Mouse (Mus musculus): ENCODE results near the gene Gsdma3. TPM values are rescaled to one million over a fixed set of nuclear protein-coding genes. Genes with fewer than 3 reads are reported as not detected.
A peak's percentile ranks its signal among the peaks of the same experiment; 100 is the strongest.

The Gsdma3 gene
- polyA plus RNA-seq, 1 experiment from 2014 or later = not detected

GRCm38 (mm10) chr11:98590548-98591445, 35.4 kb upstream of the Gsdma3 start:
- H3K4me3 ChIP-seq (ENCODE audit: low read length) = no peak overlapping the region
- H3K4me1 ChIP-seq (ENCODE audit: control insufficient read depth, insufficient read depth, low read length) = peaks cover 20% of the 10 kb centered on the region
- 57% methylated on average over 19 of the region's 19 CpGs for WGBS
- no peaks in the 10 kb centered on the region for H3K36me3 ChIP-seq (ENCODE audit: control insufficient read depth, insufficient read depth, low read length)
- H3K4me2 ChIP-seq (replicated peaks; ENCODE audit: low read depth, low read length) = no peak overlapping the region
- H3K9me3 ChIP-seq (ENCODE audit: control insufficient read depth, low read length) = no peaks in the 10 kb centered on the region
- no peak for ATAC-seq (ENCODE audit: low FRiP score, low TSS enrichment)
- H3K27me3 ChIP-seq (ENCODE audit: control insufficient read depth, insufficient read depth, low read length) = peaks cover 3% of the 10 kb centered on the region
- no peak overlapping the region for H3K9ac ChIP-seq (ENCODE audit: low read depth, low read length)
- H3K27ac ChIP-seq (ENCODE audit: low read depth, low read length) = no peak overlapping the region

DNA sequence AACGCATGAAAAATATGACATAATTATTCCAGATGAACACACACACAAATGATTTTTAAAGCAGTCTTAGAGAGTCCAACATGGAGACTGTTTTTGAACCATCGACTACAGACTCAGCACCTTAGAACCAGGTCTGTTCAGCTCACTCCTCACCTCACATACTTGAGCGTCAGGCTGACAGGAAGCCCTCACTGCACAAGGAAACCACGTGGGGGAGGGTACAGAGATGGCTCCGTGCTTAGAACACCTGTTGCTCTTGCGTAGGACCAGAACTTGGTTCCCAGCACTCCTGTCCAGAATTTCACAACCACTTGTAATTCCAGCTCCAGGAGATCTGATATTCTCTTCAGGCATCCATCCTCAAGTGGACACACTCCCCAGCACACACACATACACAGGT, 31.1 kb upstream of the Gsdma3 start:
- H3K9me3 ChIP-seq (ENCODE audit: control insufficient read depth, low read length) = no peaks in the 10 kb centered on the region
- H3K27me3 ChIP-seq (ENCODE audit: control insufficient read depth, insufficient read depth, low read length) = peaks cover 13% of the 10 kb centered on the region
- no peaks in the 10 kb centered on the region for H3K36me3 ChIP-seq (ENCODE audit: control insufficient read depth, insufficient read depth, low read length)
- no peak overlapping the region for H3K9ac ChIP-seq (ENCODE audit: low read depth, low read length)
- H3K4me1 ChIP-seq (ENCODE audit: control insufficient read depth, insufficient read depth, low read length) = no peaks in the 10 kb centered on the region
- no peak overlapping the region for H3K27ac ChIP-seq (ENCODE audit: low read depth, low read length)
- ATAC-seq (ENCODE audit: low FRiP score, low TSS enrichment) = no peak
- H3K4me2 ChIP-seq (replicated peaks; ENCODE audit: low read depth, low read length) = no peak overlapping the region
- WGBS = 76% methylated on average over 6 of the region's 6 CpGs
- no peak overlapping the region for H3K4me3 ChIP-seq (ENCODE audit: low read length)

DNA sequence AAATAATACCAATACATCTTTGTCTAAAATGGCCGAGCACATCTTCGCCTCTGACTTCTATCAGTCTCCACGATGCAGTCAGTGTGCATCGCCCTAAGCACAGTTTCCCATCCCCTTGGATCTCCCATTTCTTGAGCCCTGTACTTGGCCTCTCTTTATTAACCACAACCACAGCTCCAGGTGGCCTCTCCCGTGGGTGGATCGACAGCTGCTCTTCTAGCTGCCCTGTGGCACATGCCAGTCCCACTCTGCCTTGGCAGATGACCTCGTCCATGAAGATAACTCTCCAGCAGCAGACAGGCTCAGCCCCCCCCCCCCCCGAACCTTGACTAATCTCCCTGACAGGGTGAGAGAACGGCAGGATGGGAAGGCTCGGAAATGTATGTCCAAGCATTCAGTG, 30.7 kb upstream of the Gsdma3 start:
- no peaks in the 10 kb centered on the region for H3K36me3 ChIP-seq (ENCODE audit: control insufficient read depth, insufficient read depth, low read length)
- H3K9ac ChIP-seq (ENCODE audit: low read depth, low read length) = no peak overlapping the region
- H3K27me3 ChIP-seq (ENCODE audit: control insufficient read depth, insufficient read depth, low read length) = peaks cover 15% of the 10 kb centered on the region
- no peak overlapping the region for H3K4me2 ChIP-seq (replicated peaks; ENCODE audit: low read depth, low read length)
- no peaks in the 10 kb centered on the region for H3K9me3 ChIP-seq (ENCODE audit: control insufficient read depth, low read length)
- no peak overlapping the region for H3K27ac ChIP-seq (ENCODE audit: low read depth, low read length)
- 85% methylated on average over 10 of the region's 10 CpGs for WGBS
- H3K4me1 ChIP-seq (ENCODE audit: control insufficient read depth, insufficient read depth, low read length) = no peaks in the 10 kb centered on the region
- H3K4me3 ChIP-seq (ENCODE audit: low read length) = no peak overlapping the region
- ATAC-seq (ENCODE audit: low FRiP score, low TSS enrichment) = no peak

DNA sequence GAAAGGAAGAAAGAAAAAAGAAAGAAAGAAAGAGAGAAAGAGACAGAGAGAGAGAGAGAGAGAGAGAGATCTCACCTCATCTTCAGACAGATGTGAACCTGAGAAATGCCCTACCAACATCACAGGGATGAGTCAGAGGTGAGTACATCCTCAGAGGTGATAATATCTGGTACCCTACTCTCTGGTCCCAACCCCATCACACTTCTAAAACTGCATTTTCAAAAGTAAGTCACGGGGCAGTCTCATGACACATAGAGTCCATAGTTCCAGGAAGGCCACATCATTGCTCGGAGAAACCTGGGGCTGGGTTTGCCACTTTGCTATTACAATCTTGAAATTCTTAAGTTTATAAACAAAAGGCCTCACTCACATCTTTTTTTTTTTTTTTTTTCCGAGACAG, 30.2 kb upstream of the Gsdma3 start:
- Histone ChIP-seq H3K9ac (ENCODE audit: low read depth, low read length) (no peak overlapping the region), H3K4me2 (replicated peaks; ENCODE audit: low read depth, low read length) (no peak overlapping the region), H3K4me1 (ENCODE audit: control insufficient read depth, insufficient read depth, low read length) (no peaks in the 10 kb centered on the region), H3K4me3 (ENCODE audit: low read length) (no peak overlapping the region), H3K9me3 (ENCODE audit: control insufficient read depth, low read length) (no peaks in the 10 kb centered on the region), H3K27me3 (ENCODE audit: control insufficient read depth, insufficient read depth, low read length) (peaks cover 18% of the 10 kb centered on the region), H3K27ac (ENCODE audit: low read depth, low read length) (no peak overlapping the region), H3K36me3 (ENCODE audit: control insufficient read depth, insufficient read depth, low read length) (no peaks in the 10 kb centered on the region)
- WGBS = 82% methylated on average over 3 of the region's 3 CpGs
- ATAC-seq (ENCODE audit: low FRiP score, low TSS enrichment) = no peak

- no peak overlapping the region for H3K27ac ChIP-seq (ENCODE audit: low read depth, low read length)
- no peaks in the 10 kb centered on the region for H3K36me3 ChIP-seq (ENCODE audit: control insufficient read depth, insufficient read depth, low read length)
- ATAC-seq (ENCODE audit: low FRiP score, low TSS enrichment) = 0 out of 2 replicates have a peak, but pooled peaks have one; percentile 43
- WGBS = 45% methylated on average over 6 of the region's 6 CpGs
- H3K4me3 ChIP-seq (ENCODE audit: low read length) = no peak overlapping the region
- peaks cover 18% of the 10 kb centered on the region for H3K27me3 ChIP-seq (ENCODE audit: control insufficient read depth, insufficient read depth, low read length)
- no peaks in the 10 kb centered on the region for H3K9me3 ChIP-seq (ENCODE audit: control insufficient read depth, low read length)
- no peak overlapping the region for H3K9ac ChIP-seq (ENCODE audit: low read depth, low read length)
- 0 out of 2 replicates have a peak, but pooled peaks cover 8% of the 10 kb centered on the region for H3K4me1 ChIP-seq (ENCODE audit: control insufficient read depth, insufficient read depth, low read length)
- no peak overlapping the region for H3K4me2 ChIP-seq (replicated peaks; ENCODE audit: low read depth, low read length)
Measured at GRCm38 (mm10) chr11:98597363-98597762, 28.8 kb upstream of the Gsdma3 start.

DNA sequence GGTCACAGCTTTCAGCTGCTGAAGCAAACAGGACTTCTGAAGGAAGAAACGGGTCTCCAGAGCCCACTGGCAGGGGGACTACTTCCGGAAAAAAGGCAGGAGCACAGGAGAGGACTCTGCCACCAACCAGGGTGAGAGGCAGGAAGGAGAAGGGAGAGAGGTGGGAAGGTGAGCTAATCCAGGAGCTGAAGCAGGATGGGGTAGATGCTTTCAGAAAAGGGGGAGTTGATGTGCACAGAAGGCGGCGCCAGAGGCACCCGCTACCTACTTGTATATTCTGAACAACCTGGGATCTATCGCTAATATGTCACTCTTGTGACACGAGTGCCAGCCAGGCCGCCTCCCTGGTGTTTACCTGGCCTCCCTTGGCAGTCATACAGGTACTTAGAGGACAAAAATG, 28.2 kb upstream of the Gsdma3 start, which contains the start of gene Lrrc3c:
TSS of gene Lrrc3c (plus strand) at position 301 of the 400 bp plus-strand sequence.
- Histone ChIP-seq H3K27me3 (ENCODE audit: control insufficient read depth, insufficient read depth, low read length) (peaks cover 18% of the 10 kb centered on the region), H3K4me1 (ENCODE audit: control insufficient read depth, insufficient read depth, low read length) (0 out of 2 replicates have a peak, but pooled peaks cover 10% of the 10 kb centered on the region), H3K4me2 (replicated peaks; ENCODE audit: low read depth, low read length) (no peak within 1 kb of the TSS), H3K27ac (ENCODE audit: low read depth, low read length) (no peak within 1 kb of the TSS), H3K9ac (ENCODE audit: low read depth, low read length) (no peak within 1 kb of the TSS), H3K9me3 (ENCODE audit: control insufficient read depth, low read length) (no peaks in the 10 kb centered on the region), H3K36me3 (ENCODE audit: control insufficient read depth, insufficient read depth, low read length) (no peaks in the 10 kb centered on the region), H3K4me3 (ENCODE audit: low read length) (no peak within 1 kb of the TSS)
- no peak for ATAC-seq (ENCODE audit: low FRiP score, low TSS enrichment)
- 88% methylated on average over 8 of the region's 8 CpGs for WGBS

- H3K9ac ChIP-seq (ENCODE audit: low read depth, low read length) = no peak overlapping the region
- no peak for ATAC-seq (ENCODE audit: low FRiP score, low TSS enrichment)
- H3K9me3 ChIP-seq (ENCODE audit: control insufficient read depth, low read length) = no peaks in the 10 kb centered on the region
- 0 out of 2 replicates have a peak, but pooled peaks cover 10% of the 10 kb centered on the region for H3K4me1 ChIP-seq (ENCODE audit: control insufficient read depth, insufficient read depth, low read length)
- no peak overlapping the region for H3K27ac ChIP-seq (ENCODE audit: low read depth, low read length)
- 63% methylated on average over 18 of the region's 18 CpGs for WGBS
- no peaks in the 10 kb centered on the region for H3K36me3 ChIP-seq (ENCODE audit: control insufficient read depth, insufficient read depth, low read length)
- H3K4me2 ChIP-seq (replicated peaks; ENCODE audit: low read depth, low read length) = no peak overlapping the region
- H3K4me3 ChIP-seq (ENCODE audit: low read length) = no peak overlapping the region
- H3K27me3 ChIP-seq (ENCODE audit: control insufficient read depth, insufficient read depth, low read length) = peaks cover 23% of the 10 kb centered on the region
Measured at GRCm38 (mm10) chr11:98598851-98599290, 27.3 kb upstream of the Gsdma3 start.

DNA sequence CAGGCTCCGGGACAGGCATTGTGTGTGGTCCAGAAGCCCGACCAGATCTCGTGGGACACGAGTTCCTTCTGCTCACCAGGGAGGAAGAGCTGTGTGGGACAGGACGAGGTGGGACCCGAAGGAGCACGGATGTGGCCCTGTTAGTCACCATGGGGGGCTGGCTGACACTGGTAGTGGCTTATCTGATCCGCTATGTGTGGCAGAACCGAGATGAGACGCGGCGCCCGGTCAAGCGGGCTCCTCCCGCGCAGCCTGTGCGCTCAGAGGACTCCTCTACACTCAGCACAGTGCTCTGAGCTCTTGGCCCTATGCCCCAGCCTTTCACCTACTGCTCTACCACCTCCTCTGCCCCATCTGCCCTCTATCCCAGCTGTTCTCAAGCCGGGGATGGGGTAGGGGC, 26.9 kb upstream of the Gsdma3 start:
- Histone ChIP-seq H3K27ac (ENCODE audit: low read depth, low read length) (no peak overlapping the region), H3K4me2 (replicated peaks; ENCODE audit: low read depth, low read length) (no peak overlapping the region), H3K36me3 (ENCODE audit: control insufficient read depth, insufficient read depth, low read length) (no peaks in the 10 kb centered on the region), H3K4me3 (ENCODE audit: low read length) (no peak overlapping the region), H3K27me3 (ENCODE audit: control insufficient read depth, insufficient read depth, low read length) (peaks cover 20% of the 10 kb centered on the region), H3K4me1 (ENCODE audit: control insufficient read depth, insufficient read depth, low read length) (0 out of 2 replicates have a peak, but pooled peaks cover 10% of the 10 kb centered on the region), H3K9me3 (ENCODE audit: control insufficient read depth, low read length) (no peaks in the 10 kb centered on the region), H3K9ac (ENCODE audit: low read depth, low read length) (no peak overlapping the region)
- 30% methylated on average over 18 of the region's 18 CpGs for WGBS
- no peak for ATAC-seq (ENCODE audit: low FRiP score, low TSS enrichment)

- Histone ChIP-seq H3K27ac (ENCODE audit: low read depth, low read length) (no peak overlapping the region), H3K36me3 (ENCODE audit: control insufficient read depth, insufficient read depth, low read length) (no peaks in the 10 kb centered on the region), H3K9me3 (ENCODE audit: control insufficient read depth, low read length) (no peaks in the 10 kb centered on the region), H3K27me3 (ENCODE audit: control insufficient read depth, insufficient read depth, low read length) (peaks cover 20% of the 10 kb centered on the region), H3K4me3 (ENCODE audit: low read length) (peak overlapping the region; percentile 35), H3K9ac (ENCODE audit: low read depth, low read length) (no peak overlapping the region), H3K4me1 (ENCODE audit: control insufficient read depth, insufficient read depth, low read length) (0 out of 2 replicates have a peak, but pooled peaks cover 10% of the 10 kb centered on the region), H3K4me2 (replicated peaks; ENCODE audit: low read depth, low read length) (peak overlapping the region; percentile 45)
- WGBS = 1% methylated on average over 20 of the region's 20 CpGs
- peak; percentile 73 for ATAC-seq (ENCODE audit: low FRiP score, low TSS enrichment)
Measured at GRCm38 (mm10) chr11:98602090-98602690, 24.0 kb upstream of the Gsdma3 start.

Measured in kidney, embryonic 14.5 days (tissue).